Mouse (Mus musculus) stomach, embryonic 14.5 days (tissue): ENCODE measurements around the gene Dpm3. TPM values are rescaled to one million over a fixed set of nuclear protein-coding genes. Genes with fewer than 3 reads are reported as not detected.
A peak's percentile ranks its signal among the peaks of the same experiment; 100 is the strongest.

ENCODE experiments used
- ATAC-seq: fragments of 200-750 bp; cut with Nextera tagmentation; 2 replicates; pipeline ENCODE4 v1.8.0; 2017; ENCODE audit warnings: low read depth, moderate TSS enrichment; ENCODE audit not compliant: insufficient number of reproducible peaks, insufficient read depth, low FRiP score
- H3K27ac ChIP-seq: fragments of 300-500 bp; sonication (generic); 2 replicates; pipeline ENCODE4 v1.5.1; 2014; ENCODE audit warnings: mild to moderate bottlenecking, low read length, moderate library complexity, mixed read lengths
- H3K27me3 ChIP-seq: fragments of 300-500 bp; sonication (generic); 2 replicates; pipeline ENCODE4 v1.6.1; 2014; ENCODE audit warnings: low read length, control low read depth, mixed read lengths; ENCODE audit not compliant: control insufficient read depth, insufficient read depth
- H3K36me3 ChIP-seq: fragments of 300-500 bp; sonication (generic); 2 replicates; pipeline ENCODE4 v1.6.1; 2014; ENCODE audit warnings: mild to moderate bottlenecking, control low read depth, low read length, moderate library complexity, mixed read lengths; ENCODE audit not compliant: control insufficient read depth, insufficient read depth
- H3K4me1 ChIP-seq: fragments of 300-500 bp; sonication (generic); 2 replicates; pipeline ENCODE4 v1.6.1; 2014; ENCODE audit warnings: low read length, control low read depth, mixed read lengths; ENCODE audit not compliant: control insufficient read depth, insufficient read depth
- H3K4me2 ChIP-seq: fragments of 300-500 bp; sonication (generic); replicated peaks from 2 replicates; pipeline ENCODE4 v1.6.1; 2014; ENCODE audit warnings: low read depth, low read length, control low read depth
- H3K4me3 ChIP-seq: fragments of 300-500 bp; sonication (generic); 2 replicates; pipeline ENCODE4 v1.5.1; 2014; ENCODE audit warnings: low read depth, low read length, control low read depth
- H3K9ac ChIP-seq: fragments of 300-500 bp; sonication (generic); replicated peaks from 2 replicates; pipeline ENCODE4 v1.6.1; 2014; ENCODE audit warnings: low read depth, mild to moderate bottlenecking, control low read depth, low read length, moderate library complexity, mixed read lengths
- H3K9me3 ChIP-seq: fragments of 300-500 bp; sonication (generic); 2 replicates; pipeline ENCODE4 v1.6.1; 2016; ENCODE audit warnings: low read depth, low read length, control low read depth; ENCODE audit not compliant: control insufficient read depth
- WGBS: fragments of 180-500 bp; shearing (Covaris S2); extraction: QIAGEN DNeasy Blood & Tissue Kit; methylation state at CpG from one replicate; pipeline ENCODE4 v1.1.7; 2014; 5-methylcytosine and 5-hydroxymethylcytosine counted together
- polyA plus RNA-seq: library from polyadenylated mRNA; unstranded; fragments of >200 nt; fragmentation: Nextera tagmentation; extraction: Ambion mirVana; gene quantifications from 2 replicates; pipeline ENCODE4 v1.2.1, GENCODE M21; 2014

Gene Dpm3
- polyA plus RNA-seq, 1 experiment from 2014 or later = 186 TPM

DNA sequence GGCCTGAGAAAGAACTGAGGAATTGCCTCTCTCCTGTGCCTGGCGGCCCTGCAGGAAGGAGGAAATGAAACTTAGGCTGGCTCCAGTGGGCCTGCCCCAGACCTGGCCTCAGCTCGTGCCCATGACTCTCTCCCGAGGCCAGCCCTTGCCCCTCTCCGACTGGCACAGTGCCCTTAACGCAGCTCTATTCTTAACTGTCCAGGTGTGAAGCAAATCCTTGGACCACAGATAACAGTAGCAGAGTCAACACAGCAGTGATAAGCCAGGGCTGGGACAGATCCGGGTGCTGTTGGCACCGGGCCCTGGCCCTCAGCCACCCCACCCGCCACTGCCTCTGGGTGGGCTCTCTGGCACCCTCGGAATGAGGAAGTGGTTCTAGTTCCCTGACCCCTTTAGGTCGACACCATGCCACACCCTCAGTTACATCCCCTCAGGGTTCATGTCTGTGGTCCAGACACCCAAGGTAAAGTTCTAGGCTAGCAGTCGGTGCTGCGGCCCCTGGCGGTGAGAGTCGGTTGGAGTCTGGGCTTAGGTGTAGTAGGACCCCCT, 25.5 kb upstream of the Dpm3 start:
- 67% methylated on average over 14 of the region's 14 CpGs for WGBS
- no peaks in the 10 kb centered on the region for H3K9me3 ChIP-seq
- no peak overlapping the region for H3K4me2 ChIP-seq
- H3K4me1 ChIP-seq = no peaks in the 10 kb centered on the region; the same call in 1 of the 2 replicates
- peak overlapping the region; percentile 70; the same call in 1 of the 2 replicates for H3K27ac ChIP-seq
- no peak overlapping the region for H3K4me3 ChIP-seq
- no peaks in the 10 kb centered on the region for H3K27me3 ChIP-seq
- peak; percentile 62 for ATAC-seq
- no peak overlapping the region for H3K9ac ChIP-seq
- H3K36me3 ChIP-seq = no peaks in the 10 kb centered on the region

DNA sequence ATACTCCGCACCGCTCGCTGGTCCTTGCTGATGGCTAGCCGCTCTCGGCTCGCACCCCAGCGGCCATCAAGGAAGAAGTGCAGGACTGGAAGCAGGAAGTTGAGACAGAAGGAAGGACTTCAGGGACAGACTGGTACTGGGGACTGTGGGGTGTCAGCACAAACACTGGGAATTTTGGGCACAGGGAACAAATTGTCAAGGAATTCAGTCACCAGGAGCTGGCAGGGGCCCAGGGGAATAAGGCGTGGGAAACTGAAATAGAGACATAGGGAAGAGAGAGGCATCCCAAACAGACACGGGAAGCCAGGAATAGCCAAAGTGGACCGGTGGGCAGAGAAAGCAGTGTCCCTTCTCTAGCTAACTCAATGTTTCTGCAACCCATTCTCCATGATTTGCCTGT, 22.6 kb upstream of the Dpm3 start:
- Histone ChIP-seq H3K36me3 (no peaks in the 10 kb centered on the region), H3K9me3 (no peaks in the 10 kb centered on the region), H3K27ac (no peak overlapping the region), H3K4me1 (no peaks in the 10 kb centered on the region; the same call in 1 of the 2 replicates), H3K4me2 (no peak overlapping the region), H3K4me3 (no peak overlapping the region), H3K27me3 (no peaks in the 10 kb centered on the region), H3K9ac (no peak overlapping the region)
- WGBS = 87% methylated on average over 10 of the region's 10 CpGs
- no peak for ATAC-seq

DNA sequence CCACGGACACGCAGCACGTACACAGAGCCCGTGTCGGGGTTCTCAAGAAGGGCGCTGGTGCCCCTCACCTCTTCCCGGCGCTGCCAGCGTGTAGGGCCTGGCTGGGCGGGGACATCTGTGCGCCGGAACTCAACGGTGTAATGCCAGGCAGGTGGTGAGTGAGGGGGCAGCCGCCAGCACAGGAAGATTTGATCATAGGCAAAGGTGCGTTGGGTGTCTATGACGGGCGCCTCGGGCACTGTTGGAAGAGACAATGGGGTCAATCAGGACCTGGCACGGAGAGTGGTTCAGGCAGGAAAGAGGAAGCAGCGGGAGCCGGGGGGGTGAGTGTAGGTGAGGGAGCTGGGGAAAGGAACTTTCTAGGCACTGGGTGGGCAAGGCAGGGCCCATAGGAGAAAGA, 21.5 kb upstream of the Dpm3 start:
- no peaks in the 10 kb centered on the region for H3K27me3 ChIP-seq
- no peaks in the 10 kb centered on the region for H3K36me3 ChIP-seq
- H3K9me3 ChIP-seq = no peaks in the 10 kb centered on the region
- no peak for ATAC-seq
- H3K4me2 ChIP-seq = no peak overlapping the region
- 93% methylated on average over 21 of the region's 21 CpGs for WGBS
- H3K4me1 ChIP-seq = no peaks in the 10 kb centered on the region; the same call in 1 of the 2 replicates
- H3K9ac ChIP-seq = no peak overlapping the region
- no peak overlapping the region for H3K27ac ChIP-seq
- no peak overlapping the region for H3K4me3 ChIP-seq

DNA sequence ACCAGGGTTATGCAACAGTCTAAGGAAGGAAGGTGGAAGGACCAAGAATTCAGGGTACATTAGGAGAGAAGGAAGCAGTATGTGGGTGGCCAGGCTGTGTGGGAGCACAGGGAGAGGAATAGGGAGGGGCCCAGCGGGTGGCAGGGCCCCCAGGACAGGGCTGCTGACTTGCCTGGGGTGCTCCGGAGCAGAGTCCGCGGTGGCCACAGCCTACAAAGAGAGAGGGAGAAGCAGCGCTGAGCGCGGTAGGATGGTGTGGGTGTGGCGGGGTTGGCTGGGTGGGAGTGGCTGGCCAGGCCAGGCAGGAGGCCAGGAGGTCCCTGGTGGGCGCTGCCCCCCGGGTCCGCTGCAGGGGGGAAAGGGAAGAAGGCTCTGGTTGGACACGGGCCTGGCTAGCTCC, 20.7 kb upstream of the Dpm3 start:
- H3K4me3 ChIP-seq = no peak overlapping the region
- H3K9ac ChIP-seq = no peak overlapping the region
- H3K4me2 ChIP-seq = no peak overlapping the region
- ATAC-seq = no peak
- H3K4me1 ChIP-seq = no peaks in the 10 kb centered on the region; the same call in 1 of the 2 replicates
- no peaks in the 10 kb centered on the region for H3K36me3 ChIP-seq
- H3K27me3 ChIP-seq = no peaks in the 10 kb centered on the region
- H3K9me3 ChIP-seq = no peaks in the 10 kb centered on the region
- no peak overlapping the region for H3K27ac ChIP-seq
- WGBS = 47% methylated on average over 11 of the region's 12 CpGs

DNA sequence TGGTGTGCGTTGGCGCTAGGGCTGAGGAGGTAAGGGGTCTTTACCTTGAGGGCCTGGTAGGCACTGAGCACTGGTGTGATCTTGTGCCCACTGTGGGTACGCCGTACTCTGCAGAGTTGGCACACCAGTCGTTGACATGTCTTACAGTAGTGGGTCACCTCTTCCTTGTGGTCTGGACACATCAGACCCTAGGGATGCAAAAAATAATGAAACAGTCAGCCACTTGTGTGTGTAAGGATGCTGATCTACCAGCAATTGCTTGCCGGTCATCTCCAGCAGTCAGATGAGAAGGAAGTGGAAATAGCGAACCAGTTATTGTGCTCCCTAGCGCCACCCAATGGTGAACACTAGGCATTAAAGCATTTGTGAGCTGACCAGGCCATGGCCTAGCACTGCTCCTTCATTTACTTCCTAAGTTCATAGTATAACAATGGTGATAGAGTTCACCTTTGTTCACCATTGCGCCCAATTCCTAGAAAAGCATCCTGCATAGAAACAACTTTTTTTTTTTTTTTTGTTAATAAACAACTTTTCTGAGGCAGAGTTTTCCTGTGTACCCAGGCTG, 16.7 kb upstream of the Dpm3 start:
- no peak for ATAC-seq
- 70% methylated on average over 9 of the region's 9 CpGs for WGBS
- no peak overlapping the region for H3K4me3 ChIP-seq

DNA sequence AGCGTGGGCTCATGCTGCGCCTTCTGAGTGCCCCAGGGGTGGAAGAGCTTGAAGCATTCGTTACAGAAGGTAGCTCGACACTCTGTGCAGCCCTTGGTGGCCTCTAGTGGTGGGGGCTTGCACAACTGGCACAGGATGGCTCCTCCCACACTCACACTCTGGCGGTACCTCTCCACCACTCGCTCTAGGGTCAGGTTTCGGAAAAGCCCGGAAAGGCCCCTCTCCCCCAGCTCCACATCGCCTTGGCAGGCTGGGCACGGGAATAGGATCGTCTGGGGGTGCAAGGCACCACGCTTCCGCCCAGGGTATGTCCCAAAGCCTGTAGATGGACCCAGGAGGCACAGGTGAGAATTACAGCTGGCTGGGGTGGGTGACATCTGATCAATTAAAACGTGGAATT, 15.5 kb upstream of the Dpm3 start:
- Histone ChIP-seq H3K4me3 (no peak overlapping the region), H3K4me2 (peak overlapping the region; percentile 52), H3K9ac (no peak overlapping the region), H3K27ac (no peak overlapping the region), H3K36me3 (no peaks in the 10 kb centered on the region), H3K27me3 (no peaks in the 10 kb centered on the region), H3K9me3 (no peaks in the 10 kb centered on the region), H3K4me1 (peaks cover 20% of the 10 kb centered on the region)
- 10% methylated on average over 14 of the region's 14 CpGs for WGBS
- ATAC-seq = no peak

More for the DNA sequence above, 16.7 kb upstream of the Dpm3 start:
- Histone ChIP-seq H3K4me1 (peaks cover 20% of the 10 kb centered on the region), H3K9me3 (no peaks in the 10 kb centered on the region), H3K27me3 (no peaks in the 10 kb centered on the region), H3K27ac (no peak overlapping the region), H3K9ac (no peak overlapping the region), H3K36me3 (no peaks in the 10 kb centered on the region), H3K4me2 (no peak overlapping the region)

DNA sequence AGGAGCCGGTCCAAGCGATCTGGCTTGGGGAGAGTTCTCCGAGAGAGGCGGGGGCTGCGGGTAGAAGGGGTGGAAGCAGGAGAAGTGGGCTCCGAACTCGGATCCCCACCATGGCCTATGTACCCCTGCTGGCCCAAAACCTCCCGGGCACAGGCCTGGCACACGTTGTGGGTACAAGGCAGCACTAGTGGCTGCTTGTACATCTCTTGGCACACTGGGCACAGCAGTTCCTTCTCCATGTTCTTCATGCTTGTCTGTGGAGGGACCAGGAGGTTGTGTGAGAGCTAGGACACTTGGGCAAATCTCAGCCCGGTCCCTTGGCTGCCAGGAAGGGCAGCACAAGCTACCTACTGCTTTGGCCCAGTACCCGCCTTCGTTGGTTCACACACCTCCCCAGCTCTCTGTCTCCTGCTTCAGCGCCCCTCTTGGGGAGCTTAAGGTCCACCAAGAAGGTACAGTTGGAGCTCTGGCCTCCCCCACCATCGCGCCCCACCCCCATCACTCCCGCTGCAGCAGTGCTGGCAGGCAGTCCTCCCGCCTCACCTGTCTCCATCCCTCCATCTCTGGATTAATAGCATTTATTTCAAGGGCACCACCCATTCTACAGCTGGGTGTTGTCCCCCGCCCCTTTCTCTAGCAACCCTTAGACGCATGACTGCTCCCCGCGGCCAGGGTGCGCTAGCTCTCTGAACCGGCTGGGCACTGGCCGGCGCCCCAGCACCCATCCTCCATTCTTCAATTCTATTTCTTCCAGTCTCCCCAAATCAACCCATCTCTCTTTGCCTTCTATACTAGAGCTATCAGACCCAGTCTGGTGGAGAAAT, 14.8 kb upstream of the Dpm3 start:
- Histone ChIP-seq H3K4me2 (peak overlapping the region; percentile 52), H3K9ac (0 out of 2 replicates have a peak overlapping the region, but pooled peaks have one; percentile 11), H3K9me3 (no peaks in the 10 kb centered on the region), H3K27ac (no peak overlapping the region), H3K4me1 (peaks cover 20% of the 10 kb centered on the region), H3K36me3 (peaks cover 1% of the 10 kb centered on the region; the same call in 1 of the 2 replicates), H3K4me3 (peak overlapping the region; percentile 33), H3K27me3 (no peaks in the 10 kb centered on the region)
- ATAC-seq = peak; percentile 20; the same call in 1 of the 2 replicates
- WGBS = 14% methylated on average over 25 of the region's 25 CpGs

DNA sequence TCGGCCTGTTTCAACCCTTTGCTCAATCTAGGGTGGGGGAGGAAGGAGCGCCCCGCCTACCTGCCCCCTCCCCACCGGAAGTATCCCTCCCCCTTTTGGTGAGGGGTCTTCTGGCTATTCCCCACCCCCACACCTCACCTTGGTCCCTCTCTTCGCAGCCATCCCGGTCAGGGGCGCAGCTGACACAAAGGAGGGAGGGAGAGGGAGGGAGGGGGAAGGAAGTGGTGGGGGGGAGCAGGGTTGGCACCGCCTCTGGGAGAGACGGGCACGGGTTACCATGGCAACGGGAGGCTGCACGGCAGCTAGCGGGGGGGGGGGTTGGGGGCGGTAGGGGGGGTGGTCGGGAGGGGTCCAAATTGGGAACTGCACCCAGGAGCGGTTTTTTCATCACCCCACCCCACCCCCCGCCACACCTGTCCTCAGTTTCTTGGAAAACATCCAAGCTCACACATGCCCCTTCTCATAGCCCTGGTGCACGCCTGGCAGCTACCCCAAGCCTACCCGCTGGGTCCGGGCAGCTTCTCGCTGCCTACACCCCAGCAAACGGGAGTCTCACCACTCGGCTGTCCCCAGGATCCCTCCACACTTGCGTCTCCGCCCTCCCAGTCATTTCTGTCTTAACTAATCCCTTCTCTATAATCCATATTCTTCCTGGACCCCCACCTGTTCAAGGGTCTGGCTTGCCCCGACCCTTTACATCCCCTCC, 14.0 kb upstream of the Dpm3 start:
- no peaks in the 10 kb centered on the region for H3K27me3 ChIP-seq
- peaks cover 5% of the 10 kb centered on the region; the same call in 1 of the 2 replicates for H3K36me3 ChIP-seq
- peak overlapping the region; percentile 52 for H3K4me2 ChIP-seq
- no peaks in the 10 kb centered on the region for H3K9me3 ChIP-seq
- H3K4me3 ChIP-seq = peak overlapping the region; percentile 33
- no peak for ATAC-seq
- under 1% methylated on average over 24 of the region's 26 CpGs for WGBS
- 0 out of 2 replicates have a peak overlapping the region, but pooled peaks have one; percentile 11 for H3K9ac ChIP-seq
- H3K27ac ChIP-seq = peak overlapping the region; percentile 39; the same call in 1 of the 2 replicates
- peaks cover 20% of the 10 kb centered on the region for H3K4me1 ChIP-seq
